Mouse (Mus musculus): ENCODE data around the gene Gm17455. TPM values are rescaled to one million over a fixed set of nuclear protein-coding genes. Genes with fewer than 3 reads are reported as not detected.
A peak's percentile ranks its signal among the peaks of the same experiment; 100 is the strongest.

Gene Gm17455
- polyA plus RNA-seq, 1 experiment from 2014 or later: 5.5 TPM

DNA sequence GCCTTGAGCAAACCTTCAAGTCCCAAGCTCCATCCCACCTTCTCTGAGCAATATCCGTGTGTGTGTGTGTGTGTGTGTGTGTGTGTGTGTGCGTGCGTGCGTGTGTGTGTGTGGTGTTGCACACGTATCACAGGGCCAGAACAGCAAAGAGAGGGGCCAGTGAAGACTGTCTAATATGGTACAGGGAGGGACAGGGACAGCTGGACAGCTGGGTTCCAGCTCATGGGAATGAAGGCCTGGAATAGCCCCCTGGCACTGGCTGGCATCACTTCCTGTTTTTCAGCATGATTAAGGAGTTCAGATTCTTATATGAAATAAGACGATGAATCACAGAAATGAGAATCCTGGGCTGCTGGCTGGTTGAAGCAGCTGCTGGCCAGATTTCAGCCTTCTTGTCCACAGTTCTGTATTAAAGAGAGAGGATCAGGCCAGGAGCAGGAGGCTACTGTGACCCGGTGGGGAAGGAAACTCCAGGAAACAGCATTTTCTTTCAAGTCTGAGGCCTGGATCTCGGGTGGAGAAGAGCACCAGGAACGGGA is 20.0 kb upstream of the Gm17455 start:
- no peaks in the 10 kb centered on the region for H3K4me1 ChIP-seq
- no peak overlapping the region for H3K27ac ChIP-seq (replicated peaks)
- H3K4me3 ChIP-seq: no peak overlapping the region
- DNase-seq (ENCODE audit: low spot score): no peak
- H3K36me3 ChIP-seq: no peaks in the 10 kb centered on the region
- no peaks in the 10 kb centered on the region for H3K27me3 ChIP-seq (ENCODE audit: low read depth, poor library complexity, severe bottlenecking)
- WGBS: 76% methylated on average over 9 of the region's 9 CpGs
- H3K9me3 ChIP-seq (replicated peaks): no peaks in the 10 kb centered on the region

DNA sequence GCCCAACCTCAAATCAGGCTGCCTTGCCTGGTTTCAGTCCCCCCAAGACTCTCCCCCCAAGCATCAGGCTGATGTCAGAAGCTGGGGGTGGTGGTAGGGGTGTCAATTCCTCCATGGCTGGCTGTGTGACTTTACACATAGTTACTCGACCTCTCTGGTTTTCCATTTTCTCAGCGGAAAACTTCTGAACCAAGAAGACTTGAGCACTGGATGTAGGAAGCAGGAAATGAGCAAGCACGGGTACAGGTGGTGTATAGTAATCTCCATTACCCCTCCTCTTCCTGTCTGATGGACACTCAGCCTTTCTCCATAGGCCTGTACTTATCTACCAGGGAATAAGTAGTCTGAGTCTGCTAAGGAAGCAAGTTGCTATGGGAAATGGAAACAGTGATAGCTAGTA is 19.3 kb upstream of the Gm17455 start:
- Histone ChIP-seq H3K4me1 (no peaks in the 10 kb centered on the region), H3K27ac (replicated peaks) (no peak overlapping the region), H3K27me3 (ENCODE audit: low read depth, poor library complexity, severe bottlenecking) (no peaks in the 10 kb centered on the region), H3K9me3 (replicated peaks) (no peaks in the 10 kb centered on the region), H3K4me3 (no peak overlapping the region), H3K36me3 (no peaks in the 10 kb centered on the region)
- no peak for DNase-seq (ENCODE audit: low spot score)
- 76% methylated on average over 3 of the region's 3 CpGs for WGBS

DNA sequence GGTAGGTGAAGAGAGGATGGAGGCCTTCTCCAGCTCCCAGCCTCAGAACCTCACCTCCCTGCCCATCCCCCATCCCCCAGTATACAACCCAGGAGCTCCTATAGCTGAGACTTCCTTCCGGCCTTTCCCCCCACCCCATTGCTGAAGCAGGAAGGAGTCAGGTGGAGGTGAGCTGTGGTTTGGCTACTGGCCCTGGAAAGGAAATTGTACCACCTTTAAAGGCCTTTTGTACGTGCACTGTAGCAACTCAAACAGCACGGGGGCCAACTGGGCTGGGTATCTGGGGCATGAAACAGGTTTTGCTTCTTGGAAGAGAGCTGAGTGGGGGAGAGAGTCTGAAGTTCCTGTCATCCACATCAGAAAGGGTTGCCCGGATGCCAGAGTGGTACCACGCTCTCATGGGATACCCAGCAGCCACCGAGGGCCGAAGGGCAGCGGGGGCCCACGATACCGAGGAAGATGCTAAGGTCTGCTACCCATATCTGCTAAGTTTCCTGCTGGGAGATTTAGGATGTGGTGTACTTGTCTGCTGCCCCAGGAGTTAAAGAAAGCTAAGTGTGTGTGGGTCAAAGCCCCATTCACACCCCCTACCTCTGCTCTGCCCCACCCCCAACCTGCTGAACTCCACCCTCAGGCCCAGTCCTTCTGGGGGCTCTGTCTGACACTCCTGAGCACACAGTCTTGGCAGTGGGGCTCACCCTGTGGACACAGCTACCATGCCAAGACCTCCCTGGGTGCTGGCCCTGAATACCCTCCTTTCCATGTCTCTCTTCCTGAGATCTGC is 18.2 kb upstream of the Gm17455 start:
- Histone ChIP-seq H3K9me3 (replicated peaks) (no peaks in the 10 kb centered on the region), H3K4me3 (no peak overlapping the region), H3K4me1 (no peaks in the 10 kb centered on the region), H3K27me3 (ENCODE audit: low read depth, poor library complexity, severe bottlenecking) (no peaks in the 10 kb centered on the region), H3K27ac (replicated peaks) (no peak overlapping the region; the same call in 1 of the 2 replicates), H3K36me3 (no peaks in the 10 kb centered on the region)
- no peak for DNase-seq (ENCODE audit: low spot score)
- WGBS: 73% methylated on average over 10 of the region's 10 CpGs

DNA sequence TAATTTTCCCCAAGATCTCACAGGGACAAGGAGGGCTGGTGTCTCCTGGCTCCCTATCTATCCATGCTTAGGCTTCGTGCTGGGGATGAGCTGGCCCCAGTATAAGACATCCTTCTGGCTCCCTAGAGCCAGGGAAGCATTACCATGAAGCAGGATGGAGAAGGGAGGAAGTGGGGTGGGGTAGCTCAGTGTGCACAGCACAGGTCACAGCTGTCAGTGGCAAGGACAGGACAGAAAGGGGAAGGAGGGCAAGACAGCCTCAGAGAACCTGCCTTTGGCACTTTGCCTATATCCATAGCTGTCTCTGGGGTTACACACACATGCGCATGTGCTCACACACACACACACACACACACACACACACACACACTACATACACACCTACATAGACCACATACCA is 11.2 kb upstream of the Gm17455 start:
- 93% methylated on average over 2 of the region's 2 CpGs for WGBS
- no peak for DNase-seq (ENCODE audit: low spot score)
- H3K27me3 ChIP-seq (ENCODE audit: low read depth, poor library complexity, severe bottlenecking): no peaks in the 10 kb centered on the region
- H3K4me1 ChIP-seq: peaks cover 22% of the 10 kb centered on the region
- H3K36me3 ChIP-seq: no peaks in the 10 kb centered on the region
- no peaks in the 10 kb centered on the region for H3K9me3 ChIP-seq (replicated peaks)
- no peak overlapping the region for H3K4me3 ChIP-seq
- no peak overlapping the region for H3K27ac ChIP-seq (replicated peaks)

DNA sequence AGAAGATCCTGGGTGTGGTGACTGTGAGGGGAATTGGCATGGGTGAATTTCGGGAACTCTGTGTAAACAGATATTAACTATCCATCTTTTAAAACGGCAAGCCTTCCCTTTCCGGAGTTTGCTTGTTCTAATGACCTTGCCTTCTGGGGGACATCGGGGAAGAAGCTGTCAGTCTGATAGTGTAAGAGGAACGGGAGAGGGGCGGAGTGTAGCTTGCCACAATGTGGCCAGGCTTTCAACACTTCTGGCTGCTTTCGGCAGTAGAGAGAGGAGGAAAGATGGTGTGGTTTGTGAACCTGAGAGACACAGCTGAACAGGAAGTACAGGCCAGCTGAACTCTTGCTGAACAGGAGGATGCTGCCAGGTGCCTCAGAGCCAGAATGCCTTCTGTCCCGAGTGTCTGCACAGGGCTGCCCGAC is 10.1 kb upstream of the Gm17455 start:
- Histone ChIP-seq H3K9me3 (replicated peaks) (no peaks in the 10 kb centered on the region), H3K27ac (replicated peaks) (no peak overlapping the region), H3K4me3 (no peak overlapping the region), H3K27me3 (ENCODE audit: low read depth, poor library complexity, severe bottlenecking) (no peaks in the 10 kb centered on the region), H3K36me3 (no peaks in the 10 kb centered on the region), H3K4me1 (peaks cover 22% of the 10 kb centered on the region)
- no peak for DNase-seq (ENCODE audit: low spot score)
- 73% methylated on average over 9 of the region's 9 CpGs for WGBS

DNA sequence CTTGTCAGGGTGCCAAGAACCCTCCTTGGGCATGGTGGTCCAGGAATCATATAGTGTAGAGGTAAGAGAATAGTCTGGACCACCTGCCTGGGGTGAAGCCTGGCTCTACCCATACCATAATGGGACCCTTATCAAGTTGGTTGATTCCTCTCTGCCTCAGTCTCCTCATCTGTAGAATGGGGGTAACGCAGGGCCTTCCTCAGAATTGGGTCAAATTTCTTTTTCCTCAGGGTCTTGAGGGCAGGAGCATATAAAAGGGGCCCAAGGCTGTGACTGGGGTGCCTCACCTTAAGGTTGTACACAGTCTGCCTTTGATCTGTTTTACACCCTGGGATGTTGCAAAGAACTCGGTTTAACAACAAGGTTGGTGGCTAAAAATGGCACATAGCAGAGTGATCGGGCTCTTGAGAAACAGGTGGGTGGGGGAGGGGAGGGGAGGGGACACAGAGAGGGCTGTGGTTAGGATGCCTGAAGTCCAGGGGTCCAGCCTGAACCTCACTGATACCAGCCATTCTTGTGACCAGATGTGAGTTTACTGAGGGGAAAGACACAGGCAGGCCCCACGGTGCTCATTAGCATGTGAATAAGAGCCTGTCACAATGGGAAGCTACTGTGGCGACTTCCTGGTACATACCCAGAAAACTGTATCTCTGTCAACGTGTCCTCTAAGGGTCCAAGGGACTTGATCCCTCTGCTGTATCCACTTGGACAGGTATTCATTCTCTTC is 9.2 kb upstream of the Gm17455 start:
- Histone ChIP-seq H3K4me3 (no peak overlapping the region), H3K9me3 (replicated peaks) (no peaks in the 10 kb centered on the region), H3K27ac (replicated peaks) (peak overlapping the region; percentile 67), H3K4me1 (peaks cover 22% of the 10 kb centered on the region), H3K36me3 (no peaks in the 10 kb centered on the region), H3K27me3 (ENCODE audit: low read depth, poor library complexity, severe bottlenecking) (no peaks in the 10 kb centered on the region)
- no peak for DNase-seq (ENCODE audit: low spot score)
- 32% methylated on average over 6 of the region's 6 CpGs for WGBS

DNA sequence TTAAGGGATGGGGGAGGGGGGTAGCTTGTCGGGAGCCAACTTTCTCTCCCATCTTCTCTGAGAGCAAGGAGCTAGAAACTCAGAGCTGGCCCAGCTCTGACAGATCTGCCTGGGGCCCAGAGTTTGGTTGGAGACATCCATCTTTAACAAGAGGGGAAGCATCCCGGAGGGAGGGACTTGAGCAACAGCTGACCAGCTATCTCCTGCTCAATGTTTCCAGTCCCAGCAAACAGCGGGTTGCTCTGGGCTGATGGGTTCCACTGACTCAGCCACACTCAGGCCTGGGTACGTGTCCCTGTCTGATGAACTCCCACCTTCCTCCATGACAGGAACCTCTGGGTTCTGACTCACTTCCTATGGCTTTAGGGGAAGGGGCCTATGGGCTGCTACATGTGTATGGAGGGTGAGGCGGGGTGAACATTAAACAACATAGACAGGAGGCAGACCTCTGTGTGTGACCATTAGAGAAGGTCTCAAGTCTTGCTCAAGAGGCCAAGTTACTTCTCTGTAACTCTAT is 8.6 kb upstream of the Gm17455 start:
- Histone ChIP-seq H3K27ac (replicated peaks) (peak overlapping the region; percentile 67), H3K9me3 (replicated peaks) (no peaks in the 10 kb centered on the region)
- 69% methylated on average over 5 of the region's 5 CpGs for WGBS

DNA sequence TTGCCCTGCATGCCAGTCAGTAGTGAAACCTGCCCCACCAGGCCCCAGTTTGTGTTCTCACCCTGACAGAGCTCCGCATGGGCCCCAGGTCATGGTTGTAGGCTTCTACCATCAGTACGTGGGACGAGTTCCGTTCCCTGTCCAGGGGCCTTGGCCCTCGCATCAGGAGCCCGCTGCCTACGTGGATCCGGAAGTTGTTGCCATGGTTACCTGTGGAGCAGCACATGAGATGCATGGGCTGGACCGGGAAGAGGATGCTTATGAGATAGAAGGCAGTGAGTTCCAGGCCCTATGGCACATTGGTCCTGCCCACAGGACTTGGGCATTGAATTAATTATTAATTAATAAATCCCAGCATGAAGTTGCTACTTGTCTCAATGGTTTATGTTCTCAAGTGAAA is 7.9 kb upstream of the Gm17455 start:
- 88% methylated on average over 9 of the region's 9 CpGs for WGBS
- Histone ChIP-seq H3K4me3 (no peak overlapping the region), H3K27me3 (ENCODE audit: low read depth, poor library complexity, severe bottlenecking) (no peaks in the 10 kb centered on the region), H3K36me3 (no peaks in the 10 kb centered on the region), H3K9me3 (replicated peaks) (no peaks in the 10 kb centered on the region), H3K4me1 (peaks cover 22% of the 10 kb centered on the region), H3K27ac (replicated peaks) (no peak overlapping the region)
- DNase-seq (ENCODE audit: low spot score): no peak

More for the DNA sequence above, 8.6 kb upstream of the Gm17455 start:
- no peak for DNase-seq (ENCODE audit: low spot score)
- Histone ChIP-seq H3K27me3 (ENCODE audit: low read depth, poor library complexity, severe bottlenecking) (no peaks in the 10 kb centered on the region), H3K4me1 (peaks cover 22% of the 10 kb centered on the region), H3K36me3 (no peaks in the 10 kb centered on the region), H3K4me3 (no peak overlapping the region)

DNA sequence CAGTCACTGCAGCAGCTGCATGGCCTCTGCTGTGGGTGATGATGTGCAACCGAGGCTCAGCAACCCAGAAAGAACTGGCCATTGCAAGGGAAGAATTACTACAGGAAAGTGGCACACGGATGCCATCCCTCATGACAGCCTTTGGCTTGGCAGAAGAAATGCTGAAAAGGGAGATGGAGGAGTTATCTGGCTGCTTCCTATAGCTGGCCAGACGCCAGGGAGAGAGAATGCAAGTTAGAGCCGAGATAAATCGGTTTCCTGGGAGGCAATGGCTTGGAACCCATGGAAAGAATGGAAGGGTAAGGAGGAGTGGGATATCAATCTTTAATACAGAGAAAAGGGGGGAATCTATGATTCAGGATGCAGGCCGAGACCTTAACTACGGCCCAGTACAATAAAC is 4.6 kb upstream of the Gm17455 start:
- WGBS: 93% methylated on average over 7 of the region's 7 CpGs
- no peak overlapping the region for H3K4me3 ChIP-seq
- H3K4me1 ChIP-seq: peaks cover 28% of the 10 kb centered on the region
- no peaks in the 10 kb centered on the region for H3K9me3 ChIP-seq (replicated peaks)
- no peak for DNase-seq (ENCODE audit: low spot score)
- no peaks in the 10 kb centered on the region for H3K27me3 ChIP-seq (ENCODE audit: low read depth, poor library complexity, severe bottlenecking)
- no peak overlapping the region for H3K27ac ChIP-seq (replicated peaks)
- no peaks in the 10 kb centered on the region for H3K36me3 ChIP-seq

DNA sequence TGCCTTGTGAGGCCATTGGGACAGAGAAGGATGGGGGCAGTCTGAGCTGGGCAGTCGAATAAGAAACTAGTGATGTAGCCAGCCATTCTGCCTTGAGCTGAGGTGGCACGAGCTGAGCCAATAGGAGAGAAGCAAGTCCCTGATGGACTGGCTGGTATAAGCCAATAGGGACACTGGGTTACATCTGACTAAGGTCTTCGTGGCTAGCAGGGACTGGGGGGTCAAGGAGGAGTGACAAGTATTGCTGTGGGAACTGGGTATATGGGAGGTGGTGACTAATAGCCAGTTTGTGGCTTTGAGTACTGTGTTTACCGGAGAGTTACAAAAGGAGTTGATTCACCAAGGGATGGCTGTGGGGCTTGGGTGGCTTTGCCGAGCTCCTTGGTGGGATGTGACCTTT is 3.9 kb upstream of the Gm17455 start:
- no peak for DNase-seq (ENCODE audit: low spot score)
- Histone ChIP-seq H3K27ac (replicated peaks) (no peak overlapping the region), H3K9me3 (replicated peaks) (no peaks in the 10 kb centered on the region), H3K4me1 (peaks cover 28% of the 10 kb centered on the region), H3K4me3 (no peak overlapping the region), H3K27me3 (ENCODE audit: low read depth, poor library complexity, severe bottlenecking) (no peaks in the 10 kb centered on the region), H3K36me3 (no peaks in the 10 kb centered on the region)
- 82% methylated on average over 5 of the region's 5 CpGs for WGBS

DNA sequence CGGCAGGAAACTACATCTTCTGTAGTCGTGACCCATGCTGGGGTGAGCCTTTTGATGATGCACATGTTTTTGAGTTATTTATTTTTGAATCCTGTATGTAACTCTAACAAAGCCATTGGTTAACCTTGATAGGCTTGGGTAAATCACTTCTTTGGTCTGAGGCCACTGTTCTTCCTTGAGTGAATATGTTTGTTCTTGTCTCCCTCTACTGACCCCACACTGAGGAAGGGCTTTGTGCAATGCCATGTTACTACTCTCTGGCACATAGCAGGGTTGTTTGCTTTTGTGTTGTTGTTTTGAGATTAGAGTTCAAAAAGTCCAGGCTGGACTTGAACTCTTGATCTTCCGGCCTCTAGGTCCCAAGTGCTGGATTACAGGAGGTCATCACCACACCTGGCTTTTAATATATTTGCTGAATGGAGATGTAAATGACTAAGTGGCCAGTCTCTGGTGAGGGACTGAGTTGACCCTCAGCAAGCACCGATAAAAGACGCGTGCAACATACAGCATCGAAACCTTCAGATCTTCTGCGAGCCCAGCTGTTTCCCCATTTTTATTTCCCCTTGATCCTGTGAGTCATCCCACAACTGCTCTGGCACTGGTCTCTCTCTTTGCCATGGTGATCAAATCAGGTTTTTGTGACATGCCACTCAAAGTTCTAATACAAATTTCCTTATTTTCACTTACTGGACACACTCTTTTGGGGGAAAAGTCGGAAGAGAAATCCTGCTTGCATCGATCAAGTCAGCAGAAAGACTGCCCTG is 1.3 kb upstream of the Gm17455 start:
- WGBS: 91% methylated on average over 10 of the region's 10 CpGs
- H3K27ac ChIP-seq (replicated peaks): no peak overlapping the region

DNA sequence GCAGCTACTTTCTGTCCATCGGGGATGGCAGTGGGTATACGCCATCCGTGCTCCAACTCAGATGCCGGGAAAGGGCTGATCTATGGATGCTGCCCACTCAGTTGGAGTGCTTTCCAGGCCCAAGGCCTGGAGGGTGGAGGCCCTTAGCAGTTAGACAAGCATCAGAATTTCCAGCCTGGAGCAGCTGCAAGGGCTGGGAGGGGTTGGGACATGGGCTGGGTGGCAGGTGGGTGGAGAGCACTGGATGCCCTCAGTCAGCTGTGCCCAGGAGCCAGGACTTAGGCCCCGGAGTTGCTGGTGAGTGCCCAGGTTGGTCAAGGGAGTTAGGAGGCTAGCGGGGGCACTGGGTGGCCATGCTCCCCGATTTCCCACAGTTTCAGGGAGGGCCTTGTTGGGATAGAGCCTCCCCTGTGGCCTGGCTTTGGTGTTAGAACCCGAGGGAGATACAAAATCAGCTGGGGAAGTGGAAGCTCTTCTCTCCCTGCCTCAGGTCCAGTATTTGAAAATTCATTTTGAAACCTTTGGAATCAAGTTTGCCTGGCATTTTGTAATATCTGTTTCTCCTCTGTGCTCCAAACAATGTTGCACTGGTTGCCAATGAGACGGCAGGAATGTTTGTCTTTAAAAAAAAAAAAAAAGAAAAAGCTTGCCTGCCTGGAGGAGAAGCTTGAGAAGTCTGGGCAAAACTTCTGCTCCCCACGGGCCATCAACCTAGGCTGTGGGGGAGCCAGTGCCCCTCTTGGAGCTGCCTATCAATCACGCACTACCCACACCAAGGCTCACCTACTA is 1.2 kb downstream of the Gm17455 start:
- WGBS: 79% methylated on average over 11 of the region's 11 CpGs
- H3K36me3 ChIP-seq: no peaks in the 10 kb centered on the region
- H3K4me3 ChIP-seq: 0 out of 2 replicates have a peak overlapping the region, but pooled peaks have one; percentile 4
- no peaks in the 10 kb centered on the region; the same call in 1 of the 2 replicates for H3K27me3 ChIP-seq (ENCODE audit: low read depth, poor library complexity, severe bottlenecking)
- peaks cover 26% of the 10 kb centered on the region for H3K4me1 ChIP-seq
- DNase-seq (ENCODE audit: low spot score): no peak
- H3K27ac ChIP-seq (replicated peaks): peak overlapping the region; percentile 81
- H3K9me3 ChIP-seq (replicated peaks): no peaks in the 10 kb centered on the region

More for the DNA sequence above, 1.3 kb upstream of the Gm17455 start:
- Histone ChIP-seq H3K27me3 (ENCODE audit: low read depth, poor library complexity, severe bottlenecking) (no peaks in the 10 kb centered on the region), H3K36me3 (no peaks in the 10 kb centered on the region), H3K4me3 (no peak overlapping the region), H3K4me1 (peaks cover 26% of the 10 kb centered on the region), H3K9me3 (replicated peaks) (no peaks in the 10 kb centered on the region)
- DNase-seq (ENCODE audit: low spot score): no peak
